Mouse (Mus musculus) forebrain, embryonic 16.5 days (tissue): ENCODE data around the gene Rftn1. TPM values are rescaled to one million over a fixed set of nuclear protein-coding genes. Genes with fewer than 3 reads are reported as not detected.

ENCODE experiments used
- ATAC-seq: fragments of 200-750 bp; cut with Nextera tagmentation; 2 replicates; pipeline ENCODE4 v1.8.0; 2017; ENCODE audit warnings: mild to moderate bottlenecking, moderate library complexity
- H3K27ac ChIP-seq: fragments of 300-500 bp; sonication (generic); 2 replicates; pipeline ENCODE4 v1.5.1; 2014; ENCODE audit warnings: low read length, control low read depth
- H3K27me3 ChIP-seq: fragments of 300-500 bp; sonication (generic); replicated peaks from 2 replicates; pipeline ENCODE4 v1.6.1; 2014; ENCODE audit warnings: low read length; ENCODE audit not compliant: control insufficient read depth, insufficient read depth
- H3K36me3 ChIP-seq: fragments of 300-500 bp; sonication (generic); 2 replicates; pipeline ENCODE4 v1.6.1; 2014; ENCODE audit not compliant: control insufficient read depth, insufficient read depth
- H3K4me1 ChIP-seq: fragments of 300-500 bp; sonication (generic); replicated peaks from 2 replicates; pipeline ENCODE4 v1.6.1; 2014; ENCODE audit warnings: low read length; ENCODE audit not compliant: control insufficient read depth, insufficient read depth
- H3K4me2 ChIP-seq: fragments of 300-500 bp; sonication (generic); 2 replicates; pipeline ENCODE4 v1.6.1; 2014; ENCODE audit warnings: mild to moderate bottlenecking, low read length, control low read depth
- H3K4me3 ChIP-seq: fragments of 300-500 bp; sonication (generic); replicated peaks from 2 replicates; pipeline ENCODE4 v1.5.1; 2014; ENCODE audit warnings: mild to moderate bottlenecking, low read length, control low read depth
- H3K9ac ChIP-seq: fragments of 300-500 bp; sonication (generic); replicated peaks from 2 replicates; pipeline ENCODE4 v1.6.1; 2014; ENCODE audit warnings: low read depth, low read length, control low read depth
- H3K9me3 ChIP-seq: fragments of 300-500 bp; sonication (generic); 2 replicates; pipeline ENCODE4 v1.6.1; 2016; ENCODE audit warnings: low read length; ENCODE audit not compliant: control insufficient read depth
- WGBS: fragments of 180-500 bp; shearing (Covaris S2); extraction: QIAGEN DNeasy Blood & Tissue Kit; methylation state at CpG from one replicate; pipeline ENCODE4 v1.1.7; 2014; 5-methylcytosine and 5-hydroxymethylcytosine counted together
- polyA plus RNA-seq: library from polyadenylated mRNA; unstranded; fragments of >200 nt; fragmentation: Nextera tagmentation; extraction: Ambion mirVana; gene quantifications from 2 replicates; pipeline ENCODE4 v1.2.1, GENCODE M21; 2015

The Rftn1 gene
- 17.8 and 24.6 TPM in 2 replicates for polyA plus RNA-seq

GRCm38 (mm10) chr17:50190131-50191015 is at the start of gene Rftn1:
TSS of gene Rftn1 (minus strand) at chr17:50190674.
- Histone ChIP-seq H3K4me1 (peaks cover 16% of the 10 kb centered on the region), H3K36me3 (no peaks in the 10 kb centered on the region), H3K4me3 (peak within 1 kb of the TSS; percentile 67), H3K27me3 (peaks cover 8% of the 10 kb centered on the region), H3K9me3 (no peaks in the 10 kb centered on the region), H3K4me2 (peak within 1 kb of the TSS; percentile 100), H3K9ac (peak within 1 kb of the TSS; percentile 68), H3K27ac (no peak within 1 kb of the TSS)
- WGBS, result under 1% methylated on average over 79 of the region's 79 CpGs
- peak; percentile 52 for ATAC-seq

GRCm38 (mm10) chr17:50237818-50238610 is 47.5 kb upstream of the Rftn1 start:
- Histone ChIP-seq H3K4me3 (no peak overlapping the region), H3K9me3 (no peaks in the 10 kb centered on the region), H3K36me3 (no peaks in the 10 kb centered on the region), H3K27me3 (no peaks in the 10 kb centered on the region), H3K4me1 (peaks cover 19% of the 10 kb centered on the region), H3K27ac (no peak overlapping the region), H3K4me2 (no peak overlapping the region), H3K9ac (no peak overlapping the region)
- ATAC-seq, result no peak
- WGBS, result 66% methylated on average over 11 of the region's 11 CpGs

GRCm38 (mm10) chr17:50237436-50237709 is 46.9 kb upstream of the Rftn1 start:
- no peaks in the 10 kb centered on the region for H3K9me3 ChIP-seq
- WGBS, result 6% methylated on average over 8 of the region's 8 CpGs
- no peaks in the 10 kb centered on the region for H3K27me3 ChIP-seq
- peaks cover 19% of the 10 kb centered on the region for H3K4me1 ChIP-seq
- peak; percentile 90 for ATAC-seq
- peak overlapping the region; percentile 31; the same call in 1 of the 2 replicates for H3K4me2 ChIP-seq
- no peaks in the 10 kb centered on the region for H3K36me3 ChIP-seq
- H3K9ac ChIP-seq, result peak overlapping the region; percentile 36
- H3K27ac ChIP-seq, result peak overlapping the region; percentile 87
- no peak overlapping the region for H3K4me3 ChIP-seq

GRCm38 (mm10) chr17:50236702-50237435 is 46.4 kb upstream of the Rftn1 start:
- WGBS, result 8% methylated on average over 9 of the region's 9 CpGs
- Histone ChIP-seq H3K4me2 (peak overlapping the region; percentile 31), H3K4me1 (peaks cover 19% of the 10 kb centered on the region), H3K9ac (peak overlapping the region; percentile 36), H3K9me3 (no peaks in the 10 kb centered on the region), H3K36me3 (no peaks in the 10 kb centered on the region), H3K27ac (peak overlapping the region; percentile 87), H3K27me3 (no peaks in the 10 kb centered on the region), H3K4me3 (no peak overlapping the region)
- peak; percentile 91 for ATAC-seq

- H3K4me1 ChIP-seq, result peaks cover 19% of the 10 kb centered on the region
- H3K27ac ChIP-seq, result peak overlapping the region; percentile 87
- H3K4me2 ChIP-seq, result no peak overlapping the region
- WGBS, result 40% methylated on average over 13 of the region's 13 CpGs
- H3K4me3 ChIP-seq, result no peak overlapping the region
- H3K36me3 ChIP-seq, result no peaks in the 10 kb centered on the region
- H3K27me3 ChIP-seq, result no peaks in the 10 kb centered on the region
- no peak overlapping the region for H3K9ac ChIP-seq
- peak; percentile 21; the same call in 1 of the 2 replicates for ATAC-seq
- H3K9me3 ChIP-seq, result no peaks in the 10 kb centered on the region
Measured at GRCm38 (mm10) chr17:50235943-50236701, 45.6 kb upstream of the Rftn1 start.

- no peak overlapping the region for H3K9ac ChIP-seq
- H3K4me3 ChIP-seq, result no peak overlapping the region
- H3K36me3 ChIP-seq, result no peaks in the 10 kb centered on the region
- no peaks in the 10 kb centered on the region for H3K27me3 ChIP-seq
- H3K4me1 ChIP-seq, result peaks cover 19% of the 10 kb centered on the region
- no peak for ATAC-seq
- H3K27ac ChIP-seq, result no peak overlapping the region
- WGBS, result 91% methylated on average over 5 of the region's 5 CpGs
- no peak overlapping the region for H3K4me2 ChIP-seq
- H3K9me3 ChIP-seq, result no peaks in the 10 kb centered on the region
Measured at GRCm38 (mm10) chr17:50233956-50234355, 43.5 kb upstream of the Rftn1 start.

GRCm38 (mm10) chr17:50232821-50233220 is 42.3 kb upstream of the Rftn1 start:
- 73% methylated on average over 11 of the region's 11 CpGs for WGBS
- no peak for ATAC-seq
- no peaks in the 10 kb centered on the region for H3K36me3 ChIP-seq

GRCm38 (mm10) chr17:50231206-50231605 is 40.7 kb upstream of the Rftn1 start:
- no peaks in the 10 kb centered on the region for H3K27me3 ChIP-seq
- no peak overlapping the region for H3K9ac ChIP-seq
- H3K36me3 ChIP-seq, result no peaks in the 10 kb centered on the region
- no peak overlapping the region for H3K4me3 ChIP-seq
- H3K27ac ChIP-seq, result no peak overlapping the region
- H3K9me3 ChIP-seq, result no peaks in the 10 kb centered on the region
- no peak for ATAC-seq
- whole genome bisulfite sequencing, result 88% methylated on average over 8 of the region's 8 CpGs
- no peak overlapping the region for H3K4me2 ChIP-seq
- peaks cover 2% of the 10 kb centered on the region for H3K4me1 ChIP-seq

More at GRCm38 (mm10) chr17:50232821-50233220, 42.3 kb upstream of the Rftn1 start:
- Histone ChIP-seq H3K4me1 (peaks cover 17% of the 10 kb centered on the region), H3K4me2 (no peak overlapping the region), H3K27me3 (no peaks in the 10 kb centered on the region), H3K9ac (no peak overlapping the region), H3K9me3 (no peaks in the 10 kb centered on the region), H3K4me3 (no peak overlapping the region), H3K27ac (no peak overlapping the region)
